Mouse (Mus musculus) liver (tissue): ENCODE measurements around the gene Fam120b.

Experiments
- DNase-seq: peaks from one replicate; pipeline ENCODE4 v3.0.0-alpha.2; 2020; ENCODE audit warnings: mixed read lengths

The Fam120b gene

GRCm38 (mm10) chr17:15395997-15396675 is at the start of gene Fam120b:
Gene Fam120b (plus strand): TSS chr17:15396202.
- DNase-seq = peak; percentile 80

GRCm38 (mm10) chr17:15350152-15350551 is 45.9 kb upstream of the Fam120b start:
- DNase-seq = no peak

- no peak for DNase-seq
Observed at GRCm38 (mm10) chr17:15352869-15353610, 43.0 kb upstream of the Fam120b start.

GRCm38 (mm10) chr17:15354006-15354405 is 42.0 kb upstream of the Fam120b start:
- DNase-seq = no peak

GRCm38 (mm10) chr17:15355072-15355471 is 40.9 kb upstream of the Fam120b start:
- DNase-seq = no peak

GRCm38 (mm10) chr17:15356526-15356925 is 39.5 kb upstream of the Fam120b start:
- no peak for DNase-seq

GRCm38 (mm10) chr17:15357071-15357470 is 38.9 kb upstream of the Fam120b start:
- DNase-seq = no peak

GRCm38 (mm10) chr17:15363656-15364055 is 32.3 kb upstream of the Fam120b start:
- no peak for DNase-seq

- no peak for DNase-seq
Observed at GRCm38 (mm10) chr17:15365650-15366049, 30.4 kb upstream of the Fam120b start.

- no peak for DNase-seq
Observed at GRCm38 (mm10) chr17:15370401-15370800, 25.6 kb upstream of the Fam120b start.

- no peak for DNase-seq
Observed at GRCm38 (mm10) chr17:15371967-15372835, 23.8 kb upstream of the Fam120b start.

GRCm38 (mm10) chr17:15372931-15373652 is 22.9 kb upstream of the Fam120b start:
- DNase-seq = no peak

- no peak for DNase-seq
Observed at GRCm38 (mm10) chr17:15374321-15375141, 21.5 kb upstream of the Fam120b start.

- DNase-seq = no peak
Observed at GRCm38 (mm10) chr17:15375224-15375623, 20.8 kb upstream of the Fam120b start.

GRCm38 (mm10) chr17:15375701-15376493 is 20.1 kb upstream of the Fam120b start:
- peak; percentile 59 for DNase-seq

- DNase-seq = no peak
Observed at GRCm38 (mm10) chr17:15376494-15377181, 19.4 kb upstream of the Fam120b start, which contains the start of gene Dll1. Gene Dll1 (minus strand): TSS chr17:15376872.

GRCm38 (mm10) chr17:15377901-15378300 is 18.1 kb upstream of the Fam120b start:
- DNase-seq = no peak

- no peak for DNase-seq
Observed at GRCm38 (mm10) chr17:15378413-15379109, 17.4 kb upstream of the Fam120b start.

- DNase-seq = no peak
Observed at GRCm38 (mm10) chr17:15379741-15380526, 16.1 kb upstream of the Fam120b start.
